Mouse (Mus musculus) skeletal muscle tissue, adult 2 months (tissue): Measurements from ENCODE around the gene Masp1.
A peak's percentile ranks its signal among the peaks of the same experiment; 100 is the strongest.

Source experiments
- DNase-seq: peaks from one replicate; pipeline ENCODE4 v3.0.0-alpha.2; 2012; ENCODE audit warnings: low read depth, low spot score

Gene Masp1

GRCm38 (mm10) chr16:23520235-23520871 lies at the start of gene Masp1, which contains the start of gene Rtp4:
Gene Masp1, minus strand, starts transcription at chr16:23520815.
Gene Rtp4, plus strand, starts transcription at chr16:23520291.
- peak; percentile 54 for DNase-seq

GRCm38 (mm10) chr16:23568369-23568958 lies 47.8 kb upstream of the Masp1 start:
- DNase-seq, result no peak

GRCm38 (mm10) chr16:23557669-23558068 lies 37.1 kb upstream of the Masp1 start:
- no peak for DNase-seq

- DNase-seq, result peak; percentile 22
Observed at GRCm38 (mm10) chr16:23557195-23557594, 36.6 kb upstream of the Masp1 start.

- no peak for DNase-seq
Observed at GRCm38 (mm10) chr16:23554673-23555072, 34.1 kb upstream of the Masp1 start.

GRCm38 (mm10) chr16:23550981-23551582 lies 30.5 kb upstream of the Masp1 start:
- no peak for DNase-seq

- DNase-seq, result peak; percentile 52
Observed at GRCm38 (mm10) chr16:23550346-23550980, 29.8 kb upstream of the Masp1 start.

GRCm38 (mm10) chr16:23547783-23548182 lies 27.2 kb upstream of the Masp1 start:
- no peak for DNase-seq

GRCm38 (mm10) chr16:23544361-23544760 lies 23.7 kb upstream of the Masp1 start:
- no peak for DNase-seq

- no peak for DNase-seq
Observed at GRCm38 (mm10) chr16:23542866-23543265, 22.3 kb upstream of the Masp1 start.

- DNase-seq, result no peak
Observed at GRCm38 (mm10) chr16:23541046-23541445, 20.4 kb upstream of the Masp1 start.

- DNase-seq, result no peak
Observed at GRCm38 (mm10) chr16:23533707-23534106, 13.1 kb upstream of the Masp1 start.

- no peak for DNase-seq
Observed at GRCm38 (mm10) chr16:23529186-23529585, 8.6 kb upstream of the Masp1 start.

- no peak for DNase-seq
Observed at GRCm38 (mm10) chr16:23522081-23522480, 1.5 kb upstream of the Masp1 start.

GRCm38 (mm10) chr16:23521092-23521491 lies 477 bp upstream of the Masp1 start:
- DNase-seq, result no peak

GRCm38 (mm10) chr16:23519771-23520170 lies 844 bp downstream of the Masp1 start:
- DNase-seq, result no peak

GRCm38 (mm10) chr16:23518567-23519369 lies 1.8 kb downstream of the Masp1 start:
- peak; percentile 36 for DNase-seq

- DNase-seq, result no peak
Observed at GRCm38 (mm10) chr16:23517754-23518566, 2.7 kb downstream of the Masp1 start.

GRCm38 (mm10) chr16:23517230-23517629 lies 3.4 kb downstream of the Masp1 start:
- no peak for DNase-seq

GRCm38 (mm10) chr16:23516606-23517005 lies 4.0 kb downstream of the Masp1 start:
- no peak for DNase-seq

GRCm38 (mm10) chr16:23515766-23516165 lies 4.8 kb downstream of the Masp1 start:
- peak; percentile 37 for DNase-seq
